Mouse (Mus musculus) gastrocnemius, postnatal 36 days (tissue): ENCODE measurements around the gene Arl4a. TPM values are rescaled to one million over a fixed set of nuclear protein-coding genes. Genes with fewer than 3 reads are reported as not detected.
A peak's percentile ranks its signal among the peaks of the same experiment; 100 is the strongest.

Source experiments
- DNase-seq, 2 experiments: peaks; one replicate each; pipeline ENCODE4 v3.0.0; 2022
- intact Hi-C: fragments of 180-260 bp; cut with DNase I; formaldehyde crosslinking; loops from one replicate; pipeline ENCODE4 v1.15.1; 2025
- total RNA-seq, 2 experiments: library from RNA; stranded (reverse); gene quantifications; 2 replicates each; pipeline ENCODE4 v1.2.3; 2021

Gene Arl4a
- total RNA-seq, 2 experiments from 2014 or later: 16.1 to 21.1 TPM

- no peak for DNase-seq
- intact Hi-C loops: no loop called here
These were observed 62.7 kb downstream of the Arl4a start for GRCm38 (mm10) chr12:39974977-39975583.

GRCm38 (mm10) chr12:39974273-39974672 is 63.6 kb downstream of the Arl4a start:
- no peak for DNase-seq

GRCm38 (mm10) chr12:39969500-39969899 is 68.3 kb downstream of the Arl4a start:
- intact Hi-C loops: no loop called here
- no peak for DNase-seq

More at GRCm38 (mm10) chr12:39974273-39974672, 63.6 kb downstream of the Arl4a start:
- intact Hi-C loops: no loop called here

- no peak for DNase-seq
- intact Hi-C loops: no loop called here
These were observed 69.7 kb downstream of the Arl4a start for GRCm38 (mm10) chr12:39968109-39968508.

- intact Hi-C loops: no loop called here
- DNase-seq: no peak
These were observed 78.7 kb downstream of the Arl4a start for GRCm38 (mm10) chr12:39959166-39959565.

- DNase-seq: no peak
- intact Hi-C loops: no loop called here
These were observed 79.7 kb downstream of the Arl4a start for GRCm38 (mm10) chr12:39957931-39958671.

- intact Hi-C loops: no loop called here
- peak in 1 of 2 experiments; percentile 11 for DNase-seq
These were observed 81.4 kb downstream of the Arl4a start for GRCm38 (mm10) chr12:39956396-39956795.

Other genes starting within 250 kb of the Arl4a start
- gene Scin, start 96.2 kb upstream of the Arl4a start, total RNA-seq: under 1 TPM; 0.76 to 0.97 TPM
- 10 to 100 TPM; 49.2 to 57.7 TPM for gene Lsmem1, start 161.5 kb upstream of the Arl4a start, total RNA-seq
- gene Ifrd1, start 210.5 kb upstream of the Arl4a start, total RNA-seq: 100 to 1,000 TPM in 1 of 2 experiments, 10 to 100 TPM in 1; 91.4 to 119 TPM